Mouse (Mus musculus) layer of hippocampus, adult 9-11 months (tissue): ENCODE results near the gene Ltc4s.

Source experiments
- DNase-seq: peaks from one replicate; pipeline ENCODE4 v3.0.0; 2022

Gene Ltc4s

GRCm38 (mm10) chr11:50194793-50195192 is 43.6 kb downstream of the Ltc4s start:
- DNase-seq, result no peak

DNA sequence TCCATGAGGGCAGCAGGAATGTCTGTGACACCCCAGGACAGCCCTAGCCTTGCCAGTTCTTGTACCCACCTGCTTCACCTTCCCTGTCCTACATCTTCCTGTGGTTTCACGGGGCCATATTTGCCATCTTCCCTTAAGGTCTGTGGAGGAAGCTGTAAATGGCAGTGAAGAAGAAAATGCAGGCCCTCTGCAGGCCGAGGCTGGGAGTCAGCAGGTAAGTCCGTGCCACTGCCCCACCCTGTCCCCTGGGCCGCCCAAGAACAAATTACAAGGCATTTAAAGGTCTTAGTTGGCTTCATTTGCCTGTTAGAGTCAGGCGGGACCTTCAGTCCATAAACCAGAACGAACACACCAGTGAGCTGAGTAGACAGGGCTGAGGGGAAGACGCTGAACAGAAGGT is 44.3 kb downstream of the Ltc4s start:
- DNase-seq, result no peak

DNA sequence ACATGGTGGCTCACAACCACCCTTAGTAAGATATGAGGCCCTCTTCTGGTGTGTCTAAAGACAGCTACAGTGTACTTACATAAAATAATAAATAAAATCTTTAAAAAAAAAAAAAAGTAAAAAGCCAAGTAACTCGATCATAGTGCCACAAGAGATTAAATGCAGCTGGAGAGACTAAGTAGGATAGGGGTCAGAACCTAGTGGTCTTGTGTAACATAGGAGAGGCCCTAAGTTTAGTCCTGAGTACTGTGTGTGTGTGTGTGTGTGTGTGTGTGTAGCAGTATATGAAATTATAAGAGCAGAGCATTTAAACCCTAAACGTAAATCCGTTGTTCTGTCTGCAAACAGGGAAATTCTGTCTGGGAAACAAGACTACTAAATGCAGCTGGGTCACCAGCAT is 46.1 kb downstream of the Ltc4s start:
- DNase-seq, result no peak

DNA sequence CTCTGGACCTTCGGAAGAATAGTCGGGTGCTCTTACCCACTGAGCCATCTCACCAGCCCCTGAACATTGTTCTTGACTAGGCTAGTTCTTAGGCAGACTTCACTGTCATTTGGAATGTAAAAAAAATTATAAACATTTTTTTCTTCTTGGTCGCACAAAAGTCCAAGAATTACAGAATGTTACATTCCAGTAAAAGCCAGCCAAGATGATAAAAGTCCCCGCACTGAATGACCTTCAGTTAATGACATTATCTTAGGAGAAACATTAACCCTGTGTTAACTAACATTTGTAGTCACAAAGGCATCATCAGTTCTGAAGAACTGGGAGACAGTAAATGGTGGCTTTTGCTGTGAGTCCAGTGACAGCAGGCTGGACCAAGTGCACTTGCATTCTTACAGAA is 48.1 kb downstream of the Ltc4s start:
- no peak for DNase-seq

DNA sequence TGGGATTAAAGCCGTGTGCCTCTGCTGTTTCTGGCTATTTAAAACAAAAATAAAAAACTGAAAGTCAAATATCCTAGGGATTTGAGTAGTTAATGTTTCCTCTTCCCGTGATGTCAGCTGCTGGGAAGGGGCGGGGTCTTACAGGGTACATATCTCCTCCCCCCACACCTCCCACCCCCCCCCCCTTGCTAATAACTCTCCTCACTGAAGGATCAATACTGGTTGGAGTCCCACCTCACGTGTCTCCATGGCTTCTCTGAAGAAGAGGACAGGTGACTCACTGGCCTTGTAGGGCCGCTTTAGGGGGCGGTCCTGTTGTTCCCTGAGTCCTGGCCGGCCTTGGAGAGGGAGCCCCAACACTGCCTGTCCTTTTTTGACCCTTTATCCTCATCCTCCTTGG is 49.7 kb downstream of the Ltc4s start:
- no peak for DNase-seq
